Mouse (Mus musculus): ENCODE results near the gene Rnf26. TPM values are rescaled to one million over a fixed set of nuclear protein-coding genes. Genes with fewer than 3 reads are reported as not detected.

Gene Rnf26
- 10 to 100 TPM; 43.1 to 68.6 TPM for polyA plus RNA-seq (2012; fragmentation: generic; extraction: Trizol)

DNA sequence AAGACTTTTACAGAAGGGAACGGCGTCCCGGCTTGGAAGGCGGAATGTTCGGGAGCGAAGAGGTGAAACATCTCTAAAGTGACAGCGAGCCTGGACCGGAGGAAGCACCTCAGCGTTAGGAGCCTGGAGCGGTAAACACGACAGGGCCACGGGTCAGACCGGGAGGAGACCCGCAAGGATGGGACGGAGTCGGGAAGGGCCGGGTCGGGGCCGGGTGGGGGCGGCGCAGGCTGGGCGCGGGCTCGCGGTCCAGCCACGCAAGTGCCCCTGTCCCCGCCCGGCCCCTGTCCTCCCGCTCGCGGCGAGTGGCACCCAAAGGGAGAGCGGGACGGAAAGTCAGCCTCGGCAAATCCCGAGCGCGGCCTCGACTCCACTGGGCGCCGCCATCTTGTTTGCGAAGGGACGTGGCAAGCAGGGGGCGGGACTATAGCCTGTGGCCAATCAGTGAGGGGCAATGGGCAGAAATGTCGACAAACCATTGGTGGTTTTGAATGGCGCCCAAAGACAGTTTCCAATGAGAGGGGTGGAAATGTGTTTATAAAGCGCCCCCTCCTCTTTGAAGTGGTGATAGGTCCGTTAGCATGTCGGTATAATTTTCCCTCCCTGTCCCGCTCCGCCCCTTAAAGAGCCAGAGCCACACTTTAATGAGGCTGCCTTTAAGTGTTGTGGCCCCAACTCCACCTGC, at the start of gene Rnf26, which contains the start of gene Gm49380:
Rnf26 (minus strand) TSS at position 413 of the 685 bp plus-strand sequence.
Gm49380 (minus strand) TSS at position 396 of the 685 bp plus-strand sequence.

DNA sequence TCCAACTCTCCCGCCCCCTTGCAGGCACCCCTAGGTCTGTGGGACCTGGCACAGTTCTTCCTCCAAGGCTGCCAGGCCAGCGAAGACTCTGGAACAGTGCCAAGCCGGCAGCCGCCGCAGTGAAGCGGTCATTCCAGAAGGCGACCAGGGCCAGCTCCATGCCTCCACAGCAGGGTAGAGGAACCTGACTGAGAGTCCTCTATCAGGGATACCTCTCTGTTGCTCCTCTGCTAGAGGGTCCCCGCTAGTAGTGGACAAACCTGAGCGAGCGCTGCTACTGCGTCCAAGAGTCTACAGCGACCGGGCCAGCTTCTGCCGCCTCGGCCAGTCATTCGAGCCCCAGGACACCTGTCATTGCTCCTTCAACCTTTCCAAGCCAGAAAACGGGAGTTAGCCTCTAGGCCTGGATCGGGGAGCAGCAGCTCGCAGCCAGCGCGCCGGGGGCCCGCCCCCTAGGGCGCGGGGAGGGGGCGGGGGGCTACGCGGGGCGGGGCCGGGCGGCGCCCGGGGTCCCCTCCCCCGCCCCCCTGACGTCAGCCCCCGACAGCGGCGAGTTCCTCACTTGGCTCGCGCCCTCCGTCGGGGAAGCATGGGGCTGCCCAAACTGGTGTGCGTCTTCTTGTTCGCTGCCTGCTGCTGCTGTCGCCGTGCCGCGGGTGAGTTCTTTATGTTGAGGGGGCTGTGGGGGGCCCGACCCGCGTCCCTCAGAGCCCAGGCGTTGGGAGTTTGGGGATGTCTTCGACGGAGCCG, 21.0 kb upstream of the Rnf26 start, which contains the start of gene Mcam:
Mcam (plus strand) TSS at position 369 of the 750 bp plus-strand sequence.

DNA sequence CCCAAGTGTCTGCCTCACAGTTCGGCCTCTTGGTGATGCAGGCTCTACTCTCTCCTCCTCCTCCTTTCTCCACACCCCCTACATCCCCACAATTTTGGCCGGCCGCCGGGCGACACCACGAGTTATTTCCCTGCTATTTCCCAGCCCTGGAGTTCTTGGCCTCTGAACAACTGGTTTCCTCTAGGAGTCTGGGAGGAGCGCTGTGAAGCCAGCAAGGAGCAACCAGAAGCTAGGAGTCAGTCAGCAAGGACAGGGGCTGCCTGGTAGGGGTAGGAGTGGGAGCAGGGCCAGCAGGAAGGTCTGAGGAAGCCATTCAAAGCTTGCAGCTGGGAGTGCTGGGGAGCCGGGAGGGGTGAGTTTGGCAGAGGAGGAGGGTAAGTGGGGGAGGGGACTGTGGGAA, 6.2 kb downstream of the Rnf26 start, which contains the start of gene C1qtnf5:
C1qtnf5 (plus strand) TSS at position 136 of the 400 bp plus-strand sequence.

DNA sequence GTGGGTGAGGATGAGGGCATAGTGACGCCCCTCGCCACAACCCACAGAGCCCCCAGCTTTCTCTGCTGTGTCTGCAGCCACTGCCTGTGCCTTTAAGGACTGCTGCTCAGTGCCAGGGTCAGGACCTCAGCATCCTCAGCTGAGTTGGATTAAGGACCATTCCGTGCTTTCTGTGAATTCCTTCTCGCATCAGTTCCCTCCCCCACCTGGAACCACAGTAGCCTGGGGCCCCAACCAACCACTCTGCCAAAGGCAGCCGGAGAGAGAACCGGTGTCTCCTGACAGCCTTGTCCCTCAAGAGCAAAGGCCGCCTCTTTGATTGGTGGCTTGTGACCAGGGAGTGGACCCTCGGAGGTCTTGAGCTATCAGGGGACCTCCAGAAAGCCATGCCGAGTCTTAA, 11.8 kb downstream of the Rnf26 start, which contains the start of gene Mfrp:
Mfrp (plus strand) TSS at position 240 of the 400 bp plus-strand sequence.

DNA sequence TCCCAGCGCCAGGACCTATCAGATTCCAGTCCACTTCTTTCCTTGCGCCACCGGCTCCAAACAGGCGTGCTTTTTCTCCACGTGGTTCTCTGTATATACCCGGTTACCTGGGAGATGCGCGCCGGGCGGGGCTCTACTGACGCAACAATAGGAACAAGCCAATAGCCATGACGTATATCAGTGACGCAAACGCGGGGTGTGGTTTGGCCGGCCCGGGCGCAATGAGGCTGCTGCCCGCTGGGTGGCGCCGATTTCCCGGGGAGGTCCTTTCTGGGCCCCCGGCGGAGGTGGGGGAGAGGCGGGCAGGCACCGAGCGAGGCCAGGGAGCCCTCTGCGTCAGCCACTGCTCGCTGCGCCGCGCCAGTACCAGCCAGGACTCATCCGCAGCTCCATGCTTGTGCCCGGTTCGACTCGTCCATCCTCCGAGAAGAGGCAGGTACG, 46.5 kb downstream of the Rnf26 start, which contains the start of gene Usp2:
Usp2 (plus strand) TSS at position 237 of the 441 bp plus-strand sequence.

Other genes starting within 250 kb of the Rnf26 start
- gene Thy1, start 70.1 kb downstream of the Rnf26 start, polyA plus RNA-seq (2012; fragmentation: generic; extraction: Trizol): under 1 TPM; 0.16 to 0.78 TPM
- gene Usp2, start 46.5 kb downstream of the Rnf26 start, polyA plus RNA-seq (2012; fragmentation: generic; extraction: Trizol): 1 to 10 TPM in 1 of 2 experiments, under 1 TPM in 1; 0.51 to 3.4 TPM
- under 1 TPM in 1 of 2 experiments, not detected in 1; 0.06 TPM for gene Mfrp, start 11.8 kb downstream of the Rnf26 start, polyA plus RNA-seq (2012; fragmentation: generic; extraction: Trizol)
- gene C1qtnf5, start 6.3 kb downstream of the Rnf26 start, polyA plus RNA-seq (2012; fragmentation: generic; extraction: Trizol): 1 to 10 TPM in 1 of 2 experiments, under 1 TPM in 1; 0.16 to 1.5 TPM
- under 1 TPM in 1 of 2 experiments, not detected in 1; 0.27 TPM for gene Gm49380, start within 50 bp of the Rnf26 start, polyA plus RNA-seq (2012; fragmentation: generic; extraction: Trizol)
- under 1 TPM; 0.19 to 0.68 TPM for gene Mcam, start 21.0 kb upstream of the Rnf26 start, polyA plus RNA-seq (2012; fragmentation: generic; extraction: Trizol)
- 1 to 10 TPM in 1 of 2 experiments, under 1 TPM in 1; 0.90 to 3.3 TPM for gene Cbl, start 120.5 kb upstream of the Rnf26 start, polyA plus RNA-seq (2012; fragmentation: generic; extraction: Trizol)
- gene Ccdc153, start 127.2 kb upstream of the Rnf26 start, polyA plus RNA-seq (2012; fragmentation: generic; extraction: Trizol): not detected
- under 1 TPM in 1 of 2 experiments, not detected in 1; 0.04 TPM for gene Pdzd3, start 138.0 kb upstream of the Rnf26 start, polyA plus RNA-seq (2012; fragmentation: generic; extraction: Trizol)
- 1 to 10 TPM in 1 of 2 experiments, under 1 TPM in 1; 0.41 to 2.5 TPM for gene Nlrx1, start 155.1 kb upstream of the Rnf26 start, polyA plus RNA-seq (2012; fragmentation: generic; extraction: Trizol)
- gene Abcg4, start 175.1 kb upstream of the Rnf26 start, polyA plus RNA-seq (2012; fragmentation: generic; extraction: Trizol): under 1 TPM; 0.09 to 0.91 TPM
- 1 to 10 TPM; 2.5 to 5.2 TPM for gene Hinfp, start 192.2 kb upstream of the Rnf26 start, polyA plus RNA-seq (2012; fragmentation: generic; extraction: Trizol)
- gene C2cd2l, start 206.8 kb upstream of the Rnf26 start, polyA plus RNA-seq (2012; fragmentation: generic; extraction: Trizol): 1 to 10 TPM; 3.7 to 4.6 TPM
- 10 to 100 TPM; 24.6 to 26.4 TPM for gene Dpagt1, start 212.5 kb upstream of the Rnf26 start, polyA plus RNA-seq (2012; fragmentation: generic; extraction: Trizol)
- gene H2afx, start 221.2 kb upstream of the Rnf26 start, polyA plus RNA-seq (2012; fragmentation: generic; extraction: Trizol): 100 to 1,000 TPM; 334 to 376 TPM
- gene Hmbs, start 230.7 kb upstream of the Rnf26 start, polyA plus RNA-seq (2012; fragmentation: generic; extraction: Trizol): 10 to 100 TPM; 33.8 to 49.1 TPM
- gene Vps11, start 248.2 kb upstream of the Rnf26 start, polyA plus RNA-seq (2012; fragmentation: generic; extraction: Trizol): 10 to 100 TPM; 13.5 to 31.9 TPM

All from C3H10T1/2 (cell line).